Mouse (Mus musculus) splenic B cell, adult 2 months (primary cell): ENCODE results near the gene Dmd.
"Not testable (repeated sequence)": the region's sequence is repeated elsewhere in the genome, so short reads cannot be mapped to it uniquely, and the experiment has no call there.

ENCODE experiments used
- DNase-seq: peaks from one replicate; pipeline ENCODE4 v3.0.0-alpha.2; 2011; ENCODE audit warnings: low read depth, low spot score
- H3K27me3 ChIP-seq: 2 replicates; pipeline ENCODE4 v1.6.1; 2012; ENCODE audit warnings: mild to moderate bottlenecking, low read length, moderate library complexity, mixed read lengths; ENCODE audit not compliant: control insufficient read depth, poor library complexity, insufficient read depth, severe bottlenecking
- H3K36me3 ChIP-seq: 2 replicates; pipeline ENCODE4 v1.6.1; 2012; ENCODE audit warnings: mild to moderate bottlenecking, low read length, moderate library complexity, mixed read lengths; ENCODE audit not compliant: control insufficient read depth, poor library complexity, insufficient read depth, severe bottlenecking

The Dmd gene

DNA sequence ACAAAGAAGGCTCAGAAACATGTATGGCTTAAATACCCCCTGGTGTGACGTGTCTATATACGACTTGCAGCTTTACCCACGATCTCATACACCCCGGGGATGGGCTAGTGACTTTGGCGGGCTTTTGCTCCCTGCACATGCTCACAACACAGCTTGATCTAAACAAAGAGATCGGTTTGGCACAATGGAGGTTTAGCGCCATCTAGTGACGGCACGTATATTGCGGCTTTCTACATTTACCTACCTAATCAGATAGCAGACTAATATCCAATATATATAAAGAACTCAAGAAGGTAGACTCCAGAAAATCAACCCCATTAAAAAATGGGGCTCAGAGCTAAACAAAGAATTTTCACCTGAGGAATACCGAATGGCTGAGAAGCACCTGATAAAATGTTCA is 926.7 kb downstream of the Dmd start:
- not testable (repeated sequence) for DNase-seq, H3K36me3 ChIP-seq, H3K27me3 ChIP-seq

DNA sequence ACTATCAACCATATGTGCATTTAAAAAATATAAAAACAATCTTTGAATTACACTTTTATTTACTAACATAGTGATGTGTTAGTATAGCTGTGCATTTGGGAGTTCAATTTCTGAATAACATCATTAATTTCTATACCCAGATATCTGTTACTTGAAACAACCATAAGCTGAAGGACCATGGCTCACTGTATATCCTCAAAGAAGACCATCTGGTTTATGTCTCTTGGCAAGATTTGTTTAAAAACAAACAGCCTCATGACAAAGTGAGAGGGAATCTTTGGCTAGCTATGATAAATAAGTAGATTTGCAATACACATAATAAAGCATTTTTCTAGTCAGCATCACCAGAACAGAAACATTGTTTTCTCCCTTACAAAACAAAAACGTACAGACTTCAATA is 1027.2 kb downstream of the Dmd start:
- Histone ChIP-seq H3K36me3 (no peaks in the 10 kb centered on the region), H3K27me3 (no peaks in the 10 kb centered on the region)
- no peak for DNase-seq

DNA sequence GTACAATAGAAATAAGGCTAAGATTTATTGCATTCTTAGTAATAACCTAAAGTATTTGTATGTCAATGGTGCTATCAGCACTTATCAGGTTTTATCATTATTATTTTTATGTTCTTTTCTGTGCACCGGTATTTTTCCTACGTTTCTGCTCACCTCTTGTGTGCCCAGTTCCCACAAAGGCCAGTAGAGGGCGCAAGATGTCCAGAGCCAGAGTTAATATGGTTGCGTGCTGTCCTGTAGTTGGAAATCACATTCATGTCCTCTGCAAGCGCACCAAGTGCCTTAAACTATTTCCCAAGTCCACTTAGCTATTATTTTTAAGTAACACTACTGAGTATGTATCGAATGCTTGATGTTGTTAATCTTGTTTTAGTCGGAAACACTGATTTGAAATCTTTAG is 1052.6 kb downstream of the Dmd start:
- H3K36me3 ChIP-seq, result no peaks in the 10 kb centered on the region
- no peaks in the 10 kb centered on the region for H3K27me3 ChIP-seq
- DNase-seq, result peak; percentile 0

DNA sequence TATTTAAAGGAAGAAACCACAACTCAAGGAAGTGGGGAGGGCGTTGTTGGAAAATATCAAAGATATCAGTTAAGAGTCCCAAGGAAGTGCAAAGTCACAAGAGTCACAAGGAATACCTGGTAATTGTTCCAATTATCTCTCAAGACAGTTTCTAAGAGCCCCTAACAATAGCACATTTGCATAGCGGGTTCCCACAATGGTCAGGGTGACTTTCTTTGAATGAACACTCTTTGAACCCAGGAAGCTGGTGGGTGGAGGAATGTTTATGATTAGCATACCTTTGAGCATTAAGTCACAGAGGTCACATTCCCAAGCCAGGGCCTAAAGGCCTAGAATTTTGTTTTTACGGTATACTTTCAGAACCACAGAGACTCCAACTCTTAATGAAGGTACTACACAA is 1113.8 kb downstream of the Dmd start:
- not testable (repeated sequence) for DNase-seq, H3K36me3 ChIP-seq, H3K27me3 ChIP-seq

DNA sequence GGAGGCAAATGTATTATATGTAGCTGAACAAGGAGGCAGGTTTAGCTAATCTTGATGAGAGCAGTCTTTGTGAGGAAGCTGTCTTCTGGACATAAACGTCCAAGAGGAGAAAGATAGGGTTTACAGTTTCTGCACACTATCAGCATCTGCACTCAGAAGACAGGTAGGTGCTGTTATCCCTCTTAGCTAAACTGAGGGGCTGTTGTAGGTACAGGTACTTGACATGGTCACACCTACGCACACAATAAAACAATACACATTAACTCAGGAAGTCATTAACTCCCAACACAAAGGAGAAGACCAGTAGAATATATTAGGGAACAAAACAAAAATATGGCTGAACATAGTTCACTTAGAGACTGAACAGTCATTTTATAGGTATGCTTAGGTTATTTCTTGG is 1217.2 kb downstream of the Dmd start:
- no peak for DNase-seq
- Histone ChIP-seq H3K27me3 (no peaks in the 10 kb centered on the region), H3K36me3 (no peaks in the 10 kb centered on the region)

DNA sequence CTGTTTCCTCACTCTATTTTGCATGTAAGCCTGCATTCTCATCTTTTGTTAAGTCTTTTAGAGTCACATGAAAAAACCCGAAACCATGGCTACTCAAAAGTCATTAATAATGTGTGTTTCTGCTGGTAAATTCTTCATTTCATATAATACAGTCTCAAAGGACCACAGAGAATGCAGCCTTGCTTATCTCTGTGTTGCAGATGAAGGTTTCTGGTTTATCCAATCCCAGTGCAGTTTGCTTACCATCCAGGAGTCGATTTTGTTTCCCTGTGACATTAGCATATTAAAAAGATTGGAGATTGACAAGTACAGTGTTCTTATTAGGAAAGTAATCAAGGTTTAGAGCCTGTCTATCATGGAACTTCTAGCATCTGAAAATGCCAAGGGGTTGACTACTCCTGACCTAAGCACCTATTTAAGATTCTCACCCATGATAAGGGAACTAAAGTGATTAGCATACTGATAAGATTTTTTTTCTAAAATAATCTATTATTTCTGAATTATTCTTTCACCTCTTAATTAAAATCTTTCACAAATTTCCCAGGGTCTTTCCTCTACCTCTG is 1292.7 kb downstream of the Dmd start:
- Histone ChIP-seq H3K27me3 (no peaks in the 10 kb centered on the region), H3K36me3 (no peaks in the 10 kb centered on the region)
- DNase-seq, result no peak

DNA sequence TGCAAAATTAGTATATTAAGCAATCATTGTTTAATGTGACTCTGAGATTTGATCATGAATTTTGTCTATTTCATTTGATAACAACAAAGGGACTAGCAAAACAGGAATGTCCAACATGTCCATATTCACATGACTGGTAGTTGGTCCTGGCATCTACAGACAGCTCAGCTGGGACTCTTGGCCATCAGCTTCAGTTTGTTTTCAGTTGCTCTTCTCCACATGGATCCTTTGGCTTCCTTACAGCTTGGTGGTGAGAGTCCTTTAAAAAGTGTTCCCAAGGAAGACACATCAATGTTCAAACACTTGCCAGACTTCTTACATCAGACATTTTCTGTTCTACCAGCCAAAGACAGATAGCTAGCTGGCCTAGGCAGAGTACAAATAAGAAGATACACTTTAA is 1381.9 kb downstream of the Dmd start:
- Histone ChIP-seq H3K36me3 (no peaks in the 10 kb centered on the region), H3K27me3 (no peaks in the 10 kb centered on the region)
- DNase-seq, result no peak

DNA sequence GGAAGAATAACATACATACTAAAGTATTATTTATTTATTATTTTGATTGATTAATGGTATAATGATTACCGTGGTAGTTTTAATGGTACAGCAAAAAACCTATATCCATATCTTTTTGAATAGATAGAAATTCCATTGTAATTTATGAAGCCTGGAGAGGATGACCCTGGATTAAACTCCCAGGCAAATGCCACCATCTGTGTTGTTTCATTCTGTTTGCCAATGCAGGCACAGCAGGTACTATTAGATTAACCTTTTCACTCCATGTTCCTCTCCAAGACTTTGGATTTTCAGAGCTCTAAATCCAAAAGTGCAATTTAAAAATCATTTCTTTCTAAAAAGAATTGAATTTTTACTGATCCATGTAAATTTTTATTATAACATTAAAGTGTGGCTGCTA is 1383.5 kb downstream of the Dmd start:
- Histone ChIP-seq H3K36me3 (no peaks in the 10 kb centered on the region), H3K27me3 (no peaks in the 10 kb centered on the region)
- no peak for DNase-seq

DNA sequence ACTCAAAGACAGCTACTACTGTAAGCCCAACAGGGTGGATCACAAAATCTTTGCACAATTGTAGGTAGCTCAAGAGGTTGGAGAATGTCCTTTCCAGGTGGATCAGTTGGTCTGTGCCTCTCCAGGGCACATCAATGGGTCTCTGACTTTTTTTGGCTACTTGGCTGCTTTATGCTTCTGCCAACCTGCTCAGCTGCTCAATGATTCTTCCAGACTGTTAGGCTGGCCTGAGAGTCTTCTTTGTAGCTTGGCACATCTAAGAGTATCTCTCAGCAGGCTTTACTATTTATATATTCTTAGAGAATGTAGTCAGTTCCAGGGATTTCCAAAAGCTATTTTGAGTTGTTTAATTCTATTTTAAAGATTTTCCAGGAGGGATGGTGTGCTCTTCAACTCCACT is 1416.3 kb downstream of the Dmd start:
- Histone ChIP-seq H3K36me3 (no peaks in the 10 kb centered on the region), H3K27me3 (no peaks in the 10 kb centered on the region)
- no peak for DNase-seq

DNA sequence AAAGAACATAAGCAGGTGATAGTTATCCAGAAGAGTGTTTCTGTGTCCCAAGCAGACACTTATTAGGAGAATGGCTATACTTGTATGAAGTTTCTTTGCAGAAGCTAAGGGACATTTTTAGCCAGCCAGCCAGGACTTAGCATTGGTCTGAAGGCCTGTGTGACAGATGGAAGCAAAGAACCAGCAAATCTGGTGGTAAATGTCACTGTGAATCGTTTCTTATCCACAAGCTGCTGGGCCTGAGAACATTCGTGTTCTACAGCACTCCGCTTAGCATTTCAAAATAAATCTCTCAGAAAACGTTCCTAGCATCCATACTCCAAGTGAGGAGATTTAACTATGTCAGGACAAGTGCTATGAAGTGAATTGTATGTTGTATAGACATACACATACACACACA is 1486.9 kb downstream of the Dmd start:
- H3K36me3 ChIP-seq, result no peaks in the 10 kb centered on the region
- DNase-seq, result no peak
- no peaks in the 10 kb centered on the region for H3K27me3 ChIP-seq

DNA sequence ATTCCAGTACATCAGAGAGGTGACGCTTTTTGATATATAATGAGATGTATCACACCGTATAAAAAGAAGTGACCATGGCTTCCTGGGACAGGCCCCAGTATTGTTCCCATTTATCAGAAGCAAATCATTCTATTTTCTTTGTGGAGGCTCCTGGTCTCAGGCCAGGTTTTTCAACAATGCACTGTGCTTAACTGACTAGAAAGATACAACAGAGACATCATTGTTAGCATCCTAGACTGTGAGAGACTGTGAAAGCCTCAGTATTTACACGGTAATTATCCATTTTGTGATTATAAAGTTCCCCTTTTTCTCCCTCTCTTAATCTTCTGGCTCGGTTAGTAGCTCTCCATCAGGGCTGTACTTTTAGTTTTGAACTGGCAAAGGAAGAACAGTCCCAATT is 1487.9 kb downstream of the Dmd start:
- H3K27me3 ChIP-seq, result no peaks in the 10 kb centered on the region

DNA sequence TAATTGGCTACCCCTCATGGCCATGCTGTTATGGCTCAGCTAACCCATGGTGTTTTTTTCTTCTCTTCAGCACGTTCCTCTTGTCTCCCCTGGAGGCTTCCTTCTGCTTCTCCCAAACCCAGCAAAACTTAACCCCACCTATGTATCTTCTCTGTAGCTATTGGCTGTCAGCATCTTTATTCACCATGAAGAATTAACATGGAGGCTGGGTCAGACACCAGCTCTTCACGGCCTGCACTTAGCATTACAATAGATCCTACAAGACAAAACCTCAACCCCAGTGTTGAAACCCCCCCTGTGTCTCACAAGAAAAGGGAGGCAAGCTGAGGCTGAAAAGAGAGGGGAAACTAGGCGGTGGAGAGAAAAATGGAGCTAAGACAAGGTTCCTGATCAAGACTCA is 1494.3 kb downstream of the Dmd start:
- H3K36me3 ChIP-seq, result no peaks in the 10 kb centered on the region
- DNase-seq, result no peak
- no peaks in the 10 kb centered on the region for H3K27me3 ChIP-seq

More for the DNA sequence above, 1487.9 kb downstream of the Dmd start:
- no peak for DNase-seq
- no peaks in the 10 kb centered on the region for H3K36me3 ChIP-seq

DNA sequence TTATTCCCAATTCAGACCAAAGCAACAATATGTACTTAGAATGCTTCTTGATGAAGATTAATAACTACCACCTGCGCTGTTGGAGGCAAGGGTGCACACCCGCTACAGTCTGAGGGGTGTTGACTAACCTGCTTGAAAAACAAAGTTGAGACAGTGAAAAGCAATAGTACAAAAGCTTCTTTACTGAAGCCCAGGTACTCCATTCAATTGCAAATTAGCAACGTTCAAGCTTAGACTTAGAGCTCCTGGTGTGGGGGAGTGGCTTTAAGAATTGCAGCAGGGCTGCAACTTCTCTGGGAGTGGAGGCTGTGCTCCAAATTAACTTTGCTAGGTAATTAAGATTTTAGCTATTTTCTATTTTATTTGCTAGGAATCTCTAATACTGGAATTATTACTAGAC is 1495.3 kb downstream of the Dmd start:
- DNase-seq, result no peak
- no peaks in the 10 kb centered on the region for H3K36me3 ChIP-seq
- no peaks in the 10 kb centered on the region for H3K27me3 ChIP-seq

DNA sequence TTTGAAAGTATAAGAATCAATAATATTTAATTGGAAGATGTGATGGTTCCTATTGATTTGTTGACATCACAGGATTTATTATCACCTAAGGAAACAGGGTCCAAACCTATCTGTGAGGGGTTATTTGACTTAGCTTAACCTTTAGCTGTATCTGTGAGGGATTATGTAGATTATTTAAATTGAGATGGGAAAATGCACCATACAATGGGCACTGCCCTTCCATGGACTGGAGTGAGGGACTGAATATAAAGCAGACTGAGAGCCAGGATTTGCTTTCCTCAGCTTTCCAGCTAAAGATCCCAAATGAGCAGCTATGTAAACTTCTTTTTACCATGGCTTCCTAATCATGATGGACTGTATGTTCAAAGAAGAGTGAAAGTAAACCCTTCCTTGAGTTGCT is 1496.0 kb downstream of the Dmd start:
- DNase-seq, result no peak
- Histone ChIP-seq H3K36me3 (no peaks in the 10 kb centered on the region), H3K27me3 (no peaks in the 10 kb centered on the region)

DNA sequence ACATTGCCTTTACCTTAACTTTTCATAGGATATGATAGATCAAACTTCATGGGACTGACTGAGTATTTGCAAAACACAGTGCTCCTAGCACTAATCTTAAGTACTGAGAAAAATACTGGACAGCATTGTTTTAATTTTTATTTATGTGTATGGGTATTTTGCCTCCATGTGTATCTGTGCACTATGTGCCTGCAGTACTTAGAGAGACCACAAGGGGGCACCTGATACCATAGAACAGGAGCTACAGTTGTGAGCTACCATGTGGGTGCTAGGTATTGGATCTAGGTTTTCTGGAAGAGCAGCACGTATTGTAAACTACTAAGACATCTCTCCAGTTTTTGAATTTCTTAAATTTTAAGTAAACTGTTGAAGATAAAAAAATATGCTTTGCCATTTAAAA is 1505.8 kb downstream of the Dmd start:
- peak; percentile 35 for DNase-seq
- no peaks in the 10 kb centered on the region for H3K27me3 ChIP-seq
- no peaks in the 10 kb centered on the region for H3K36me3 ChIP-seq

DNA sequence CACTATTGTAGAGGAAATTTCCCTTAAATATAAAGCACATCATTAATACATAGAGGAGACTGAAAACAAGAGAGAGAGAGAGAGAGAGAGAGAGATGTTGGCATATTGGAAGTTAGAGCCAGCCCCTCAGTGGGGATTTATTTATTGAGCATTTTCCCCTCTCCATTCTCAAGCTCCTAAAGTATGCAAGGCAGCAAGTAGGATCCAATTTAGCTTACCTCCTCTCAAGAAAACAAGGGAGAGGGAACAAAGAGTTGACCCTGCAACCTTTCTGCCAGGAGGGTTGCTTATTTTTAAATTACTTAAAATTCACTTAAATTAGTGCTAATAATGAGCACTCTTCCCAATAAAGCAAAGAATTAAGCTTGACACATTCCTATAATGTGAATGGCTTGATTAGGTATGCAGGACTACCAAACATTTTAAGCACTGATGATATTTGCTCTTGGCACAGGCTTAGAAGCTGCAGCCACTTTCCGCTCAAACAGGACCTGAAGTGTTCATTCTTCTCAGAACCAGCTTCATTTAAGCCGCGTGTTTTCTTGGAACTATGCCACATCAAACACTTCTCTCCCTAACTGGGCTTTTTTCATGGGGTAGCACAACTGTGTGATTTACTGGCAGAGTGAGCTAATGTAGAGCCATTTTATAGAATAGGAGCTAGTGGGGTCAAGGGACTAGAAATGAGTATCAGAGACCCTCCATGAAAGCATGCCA is 1566.1 kb downstream of the Dmd start:
- DNase-seq, result no peak
- no peaks in the 10 kb centered on the region for H3K36me3 ChIP-seq
- H3K27me3 ChIP-seq, result no peaks in the 10 kb centered on the region
